Mouse (Mus musculus) ES-Bruce4 (cell line): Measurements from ENCODE around the gene Glmp. TPM values are rescaled to one million over a fixed set of nuclear protein-coding genes. Genes with fewer than 3 reads are reported as not detected.
"Not testable (repeated sequence)": the region's sequence is repeated elsewhere in the genome, so short reads cannot be mapped to it uniquely, and the experiment has no call there.

Source experiments
- H3K27ac ChIP-seq: 2 replicates; pipeline ENCODE4 v1.5.1; 2012; ENCODE audit warnings: low read length, inconsistent platforms; ENCODE audit not compliant: insufficient read depth
- H3K27me3 ChIP-seq: 2 replicates; pipeline ENCODE4 v1.6.1; 2012; ENCODE audit warnings: mild to moderate bottlenecking, low read length, inconsistent platforms; ENCODE audit not compliant: control insufficient read depth, poor library complexity, insufficient read depth, severe bottlenecking
- H3K36me3 ChIP-seq: 2 replicates; pipeline ENCODE4 v1.6.1; 2012; ENCODE audit warnings: inconsistent platforms, mild to moderate bottlenecking, low read length, moderate library complexity; ENCODE audit not compliant: control insufficient read depth, poor library complexity, insufficient read depth, severe bottlenecking
- H3K4me1 ChIP-seq: one replicate; pipeline ENCODE4 v1.8.1; 2011; ENCODE audit warnings: low read length; ENCODE audit not compliant: control insufficient read depth, insufficient read depth
- H3K4me3 ChIP-seq: 2 replicates; pipeline ENCODE4 v1.5.1; 2011; ENCODE audit warnings: low read depth, mild to moderate bottlenecking, low read length
- H3K9ac ChIP-seq: 2 replicates; pipeline ENCODE4 v1.6.1; 2012; ENCODE audit warnings: low read depth, mild to moderate bottlenecking, inconsistent platforms; ENCODE audit not compliant: poor library complexity, severe bottlenecking
- H3K9me3 ChIP-seq: replicated peaks from 2 replicates; pipeline ENCODE4 v1.6.1; 2012; ENCODE audit warnings: mild to moderate bottlenecking, low read length, inconsistent platforms; ENCODE audit not compliant: control insufficient read depth, poor library complexity, insufficient read depth, severe bottlenecking
- CTCF ChIP-seq: IDR thresholded peaks from one replicate; pipeline ENCODE4 v1.8.1; 2011; ENCODE audit warnings: low read depth, low read length
- EP300 ChIP-seq: IDR thresholded peaks from 2 replicates; pipeline ENCODE4 v1.6.1; 2011; ENCODE audit warnings: low read depth, low read length; ENCODE audit not compliant: insufficient read depth
- POLR2A ChIP-seq: IDR thresholded peaks from one replicate; pipeline ENCODE4 v1.8.1; 2011; ENCODE audit warnings: low read length; ENCODE audit not compliant: insufficient read depth
- polyA plus RNA-seq: library from polyadenylated mRNA; stranded (reverse); fragments of >200 nt; gene quantifications from 2 replicates; pipeline ENCODE4 v1.2.4, GENCODE M21; 2011; ENCODE audit warnings: low read depth; ENCODE audit not compliant: missing spikeins, insufficient read depth, insufficient read length

Gene Glmp
- polyA plus RNA-seq: 89.0 and 93.3 TPM in 2 replicates

- H3K36me3 ChIP-seq: peaks cover 25% of the 10 kb centered on the region
- H3K4me3 ChIP-seq: peak within 1 kb of the TSS; percentile 92
- TF ChIP-seq EP300: no peak
- TF ChIP-seq CTCF: no peak
- no peak for TF ChIP-seq POLR2A
- H3K27ac ChIP-seq: no peak within 1 kb of the TSS
- no peaks in the 10 kb centered on the region for H3K4me1 ChIP-seq
- no peaks in the 10 kb centered on the region for H3K9me3 ChIP-seq
- no peaks in the 10 kb centered on the region for H3K27me3 ChIP-seq
- peak within 1 kb of the TSS; percentile 37 for H3K9ac ChIP-seq
These were observed at the start of gene Glmp for GRCm38 (mm10) chr3:88324951-88325405. Glmp (plus strand) TSS chr3:88325023.

- Histone ChIP-seq H3K27ac (peak overlapping the region; percentile 93), H3K27me3 (no peaks in the 10 kb centered on the region), H3K9ac (peak overlapping the region; percentile 56), H3K36me3 (no peaks in the 10 kb centered on the region), H3K4me3 (peak overlapping the region; percentile 38), H3K4me1 (peaks cover 8% of the 10 kb centered on the region), H3K9me3 (no peaks in the 10 kb centered on the region)
- TF ChIP-seq EP300: no peak
- no peak for TF ChIP-seq CTCF
- no peak for TF ChIP-seq POLR2A
These were observed 48.7 kb upstream of the Glmp start for GRCm38 (mm10) chr3:88276121-88276520.

- Histone ChIP-seq H3K4me1 (peaks cover 8% of the 10 kb centered on the region), H3K9ac (peak overlapping the region; percentile 30), H3K9me3 (no peaks in the 10 kb centered on the region), H3K36me3 (no peaks in the 10 kb centered on the region), H3K27me3 (no peaks in the 10 kb centered on the region), H3K4me3 (peak overlapping the region; percentile 38), H3K27ac (peak overlapping the region; percentile 93)
- no peak for TF ChIP-seq EP300
- no peak for TF ChIP-seq POLR2A
- peak; percentile 53 for TF ChIP-seq CTCF
These were observed 48.2 kb upstream of the Glmp start for GRCm38 (mm10) chr3:88276529-88277143.

DNA sequence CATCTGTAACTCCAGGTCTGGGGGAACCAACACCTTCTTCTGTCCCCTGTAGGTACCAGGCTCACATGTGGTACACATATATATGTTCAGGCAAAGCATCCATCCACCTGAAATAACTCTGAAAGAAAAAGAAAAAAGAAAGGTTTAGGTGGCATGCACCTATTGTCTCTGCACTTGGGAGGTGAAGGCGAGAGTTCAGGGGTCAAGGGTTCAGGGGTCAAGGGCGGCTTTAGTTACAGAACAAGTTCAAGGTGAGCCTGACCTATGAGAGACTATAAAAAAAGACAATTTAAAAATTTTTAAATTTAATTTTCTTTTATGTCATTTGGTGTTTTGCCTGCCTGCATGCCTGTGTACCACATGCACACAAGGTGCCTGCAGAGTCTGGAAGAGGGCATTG lies 44.8 kb upstream of the Glmp start:
- Histone ChIP-seq H3K27me3 (no peaks in the 10 kb centered on the region), H3K27ac (no peak overlapping the region), H3K4me3 (no peak overlapping the region), H3K9ac (no peak overlapping the region), H3K36me3 (no peaks in the 10 kb centered on the region), H3K9me3 (no peaks in the 10 kb centered on the region), H3K4me1 (peaks cover 17% of the 10 kb centered on the region)
- TF ChIP-seq CTCF (no peak), EP300 (peak; percentile 92), POLR2A (no peak)

DNA sequence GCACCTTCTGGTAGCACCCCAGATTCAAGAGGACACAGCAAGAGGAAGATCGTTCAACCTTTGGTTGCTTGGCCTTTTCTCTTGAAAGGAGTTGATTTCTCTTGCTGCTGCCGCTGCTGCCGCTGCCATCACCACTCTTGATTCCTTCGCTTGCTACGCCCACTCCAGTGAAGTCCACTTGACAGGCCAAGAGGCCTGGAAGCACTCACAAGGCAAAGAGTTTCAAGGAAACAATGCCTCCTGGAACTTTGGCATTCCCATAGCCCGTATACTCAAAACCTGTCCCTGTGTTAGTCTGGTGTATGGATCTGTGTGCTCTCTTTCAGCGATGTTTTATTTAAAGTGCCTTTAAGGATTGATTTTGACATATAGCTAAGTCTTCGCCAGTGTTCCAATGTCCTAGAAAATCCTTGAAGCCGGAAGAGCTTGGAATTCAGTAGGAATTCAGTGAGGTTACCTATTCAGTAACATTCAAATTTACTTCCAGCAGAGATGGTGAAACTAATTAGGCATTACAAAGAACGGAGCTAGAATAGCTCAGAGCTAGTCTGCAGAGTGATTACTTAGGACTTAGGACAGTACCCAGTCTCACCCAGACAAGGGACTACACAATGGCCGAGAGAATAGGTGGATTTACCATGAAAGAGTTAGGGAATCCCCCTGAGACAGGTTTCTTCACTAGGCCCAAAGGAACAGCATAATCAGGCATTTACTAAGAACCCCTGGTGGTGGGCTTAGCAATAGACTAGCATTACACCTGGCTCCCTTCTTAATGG lies 43.5 kb upstream of the Glmp start:
- H3K27me3 ChIP-seq, H3K36me3 ChIP-seq, H3K9me3 ChIP-seq, H3K4me3 ChIP-seq: not testable (repeated sequence)
- H3K9ac ChIP-seq: peak overlapping the region; percentile 46; the same call in 1 of the 2 replicates
- H3K4me1 ChIP-seq: peaks cover 17% of the 10 kb centered on the region
- peak overlapping the region; percentile 96 for H3K27ac ChIP-seq
- 0 out of 2 replicates have a peak, but pooled peaks have one; percentile 57 for TF ChIP-seq EP300
